Mouse (Mus musculus): ENCODE measurements around the gene Ppp2r2c.

The Ppp2r2c gene

GRCm38 (mm10) chr5:36897999-36898398, 29.7 kb downstream of the Ppp2r2c start:
- no peak for DNase-seq (ENCODE audit: low spot score)

- no peak for DNase-seq (ENCODE audit: low spot score)
Observed at GRCm38 (mm10) chr5:36898415-36899109, 30.2 kb downstream of the Ppp2r2c start.

GRCm38 (mm10) chr5:36899392-36899791, 31.1 kb downstream of the Ppp2r2c start:
- no peak for DNase-seq (ENCODE audit: low spot score)

GRCm38 (mm10) chr5:36900189-36900619, 31.9 kb downstream of the Ppp2r2c start:
- DNase-seq (ENCODE audit: low spot score): peak; percentile 21

- no peak for DNase-seq (ENCODE audit: low spot score)
Observed at GRCm38 (mm10) chr5:36902807-36903206, 34.5 kb downstream of the Ppp2r2c start.

- no peak for DNase-seq (ENCODE audit: low spot score)
Observed at GRCm38 (mm10) chr5:36904131-36904530, 35.8 kb downstream of the Ppp2r2c start.

GRCm38 (mm10) chr5:36904703-36905102, 36.4 kb downstream of the Ppp2r2c start:
- no peak for DNase-seq (ENCODE audit: low spot score)

GRCm38 (mm10) chr5:36905216-36905615, 36.9 kb downstream of the Ppp2r2c start:
- no peak for DNase-seq (ENCODE audit: low spot score)

- DNase-seq (ENCODE audit: low spot score): no peak
Observed at GRCm38 (mm10) chr5:36907695-36908094, 39.4 kb downstream of the Ppp2r2c start.

- DNase-seq (ENCODE audit: low spot score): no peak
Observed at GRCm38 (mm10) chr5:36909545-36909944, 41.2 kb downstream of the Ppp2r2c start.

GRCm38 (mm10) chr5:36910980-36911379, 42.7 kb downstream of the Ppp2r2c start:
- no peak for DNase-seq (ENCODE audit: low spot score)

GRCm38 (mm10) chr5:36911759-36912352, 43.5 kb downstream of the Ppp2r2c start:
- no peak for DNase-seq (ENCODE audit: low spot score)

GRCm38 (mm10) chr5:36912602-36913310, 44.4 kb downstream of the Ppp2r2c start:
- no peak for DNase-seq (ENCODE audit: low spot score)

- DNase-seq (ENCODE audit: low spot score): no peak
Observed at GRCm38 (mm10) chr5:36915256-36915655, 46.9 kb downstream of the Ppp2r2c start.

GRCm38 (mm10) chr5:36916581-36916980, 48.3 kb downstream of the Ppp2r2c start:
- no peak for DNase-seq (ENCODE audit: low spot score)

- no peak for DNase-seq (ENCODE audit: low spot score)
Observed at GRCm38 (mm10) chr5:36917245-36917644, 48.9 kb downstream of the Ppp2r2c start.

GRCm38 (mm10) chr5:36918016-36918415, 49.7 kb downstream of the Ppp2r2c start:
- DNase-seq (ENCODE audit: low spot score): no peak

- DNase-seq (ENCODE audit: low spot score): no peak
Observed at GRCm38 (mm10) chr5:36920072-36920471, 51.8 kb downstream of the Ppp2r2c start.

GRCm38 (mm10) chr5:36921871-36922270, 53.6 kb downstream of the Ppp2r2c start:
- DNase-seq (ENCODE audit: low spot score): no peak

GRCm38 (mm10) chr5:36922811-36923210, 54.5 kb downstream of the Ppp2r2c start:
- no peak for DNase-seq (ENCODE audit: low spot score)

GRCm38 (mm10) chr5:36923826-36924700, 55.8 kb downstream of the Ppp2r2c start:
- no peak for DNase-seq (ENCODE audit: low spot score)

GRCm38 (mm10) chr5:36928701-36929100, 60.4 kb downstream of the Ppp2r2c start:
- DNase-seq (ENCODE audit: low spot score): no peak

Measured in ovary, postnatal 10 days (tissue).